Mouse (Mus musculus) midbrain, embryonic 10.5 days (tissue): ENCODE measurements around the gene Muc5b. TPM values are rescaled to one million over a fixed set of nuclear protein-coding genes. Genes with fewer than 3 reads are reported as not detected.

Experiments used
- DNase-seq: peaks from one replicate; pipeline ENCODE4 v3.0.0-alpha.2; 2017; ENCODE audit warnings: low spot score
- H3K27ac ChIP-seq: fragments of 300-500 bp; sonication (generic); replicated peaks from 2 replicates; pipeline ENCODE4 v1.5.1; 2016; ENCODE audit warnings: mild to moderate bottlenecking
- H3K27me3 ChIP-seq: fragments of 300-500 bp; sonication (generic); 2 replicates; pipeline ENCODE4 v1.6.1; 2016; ENCODE audit warnings: low read depth, mild to moderate bottlenecking; ENCODE audit not compliant: poor library complexity, severe bottlenecking
- H3K36me3 ChIP-seq: fragments of 300-500 bp; sonication (generic); 2 replicates; pipeline ENCODE4 v1.6.1; 2016; ENCODE audit warnings: mild to moderate bottlenecking, moderate library complexity
- H3K4me1 ChIP-seq: fragments of 300-500 bp; sonication (generic); 2 replicates; pipeline ENCODE4 v1.6.1; 2016
- H3K4me3 ChIP-seq: fragments of 300-500 bp; sonication (generic); 2 replicates; pipeline ENCODE4 v1.5.1; 2016; ENCODE audit warnings: mild to moderate bottlenecking, moderate library complexity
- H3K9me3 ChIP-seq: fragments of 300-500 bp; sonication (generic); replicated peaks from 2 replicates; pipeline ENCODE4 v1.6.1; 2016; ENCODE audit warnings: mild to moderate bottlenecking
- WGBS: fragments of 180-500 bp; shearing (Covaris S2); methylation state at CpG from one replicate; pipeline ENCODE4 v1.1.7; 2016; 5-methylcytosine and 5-hydroxymethylcytosine counted together
- polyA plus RNA-seq: library from polyadenylated mRNA; unstranded; fragments of >200 nt; fragmentation: Nextera tagmentation; extraction: Ambion mirVana; gene quantifications from 2 replicates; pipeline ENCODE4 v1.2.1, GENCODE M21; 2016

Muc5b gene
- polyA plus RNA-seq, 1 experiment from 2014 or later, result 0.01 TPM

- H3K4me1 ChIP-seq, result no peaks in the 10 kb centered on the region
- 90% methylated on average over 2 of the region's 2 CpGs for WGBS
- DNase-seq, result no peak
- H3K27me3 ChIP-seq, result no peaks in the 10 kb centered on the region
- H3K4me3 ChIP-seq, result no peak within 1 kb of the TSS
- H3K9me3 ChIP-seq, result no peaks in the 10 kb centered on the region
- H3K36me3 ChIP-seq, result no peaks in the 10 kb centered on the region
- H3K27ac ChIP-seq, result no peak within 1 kb of the TSS
Measured at GRCm38 (mm10) chr7:141918407-141918806, 79.5 kb downstream of the Muc5b start, which contains the start of gene Tollip. Gene Tollip (minus strand): TSS chr7:141918507.

Other genes with a start within 250 kb of the Muc5b start
- gene Muc6, start 183.8 kb upstream of the Muc5b start, polyA plus RNA-seq, result 0.14 and 0.20 TPM in 2 replicates
- gene Muc2, start 148.7 kb upstream of the Muc5b start, polyA plus RNA-seq, result 0.21 TPM in 2 replicates
- not detected in 2 replicates for gene Muc5ac, start 50.1 kb upstream of the Muc5b start, polyA plus RNA-seq
- gene Tollip, start 79.4 kb downstream of the Muc5b start, polyA plus RNA-seq, result 52.9 and 66.6 TPM in 2 replicates
- gene Brsk2, start 110.7 kb downstream of the Muc5b start, polyA plus RNA-seq, result 7.8 and 11.4 TPM in 2 replicates
- 62.2 and 64.0 TPM in 2 replicates for gene Mob2, start 222.0 kb downstream of the Muc5b start, polyA plus RNA-seq